Mouse (Mus musculus): Measurements from ENCODE around the gene Arfgap1. TPM values are rescaled to one million over a fixed set of nuclear protein-coding genes. Genes with fewer than 3 reads are reported as not detected.

Gene Arfgap1
- polyA plus RNA-seq, 1 experiment, result 96.5 TPM

GRCm38 (mm10) chr2:180949947-180950346, 17.1 kb upstream of the Arfgap1 start:
- Histone ChIP-seq H3K27ac (ENCODE audit: insufficient read depth, low read length) (no peak overlapping the region), H3K4me1 (ENCODE audit: control insufficient read depth, insufficient read depth, low read length) (no peaks in the 10 kb centered on the region), H3K4me3 (ENCODE audit: insufficient read depth, low read length) (no peak overlapping the region)
- TF ChIP-seq POLR2A (IDR thresholded peaks at IDR 0.05; ENCODE audit: low read depth, low read length) (no peak), CTCF (IDR thresholded peaks at IDR 0.05; ENCODE audit: borderline replicate concordance, insufficient read depth, low read length) (no peak)

DNA sequence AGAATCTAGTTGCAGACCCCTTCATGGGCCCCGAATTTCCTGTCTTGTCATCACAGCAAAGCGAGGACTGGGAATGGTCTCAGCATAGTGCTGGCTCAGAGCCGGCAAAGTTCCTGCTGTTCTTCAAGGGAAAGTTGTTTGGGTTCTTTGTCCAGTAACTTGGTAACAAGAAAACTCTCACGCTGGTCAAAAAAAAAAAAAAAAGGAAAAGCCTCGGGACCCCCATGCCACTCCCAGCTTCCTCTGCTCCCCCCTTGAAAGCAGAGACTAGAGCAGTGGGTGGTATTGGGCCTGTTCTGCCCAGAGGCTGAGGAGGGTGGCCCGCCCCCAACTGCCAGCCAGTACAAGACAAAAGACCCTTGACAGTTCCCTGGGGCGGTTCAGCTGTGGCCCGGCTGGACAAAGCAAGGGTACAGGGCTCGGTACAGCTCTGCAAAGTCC, 14.3 kb upstream of the Arfgap1 start:
- no peak for TF ChIP-seq CTCF (IDR thresholded peaks at IDR 0.05; ENCODE audit: borderline replicate concordance, insufficient read depth, low read length)
- no peak for TF ChIP-seq POLR2A (IDR thresholded peaks at IDR 0.05; ENCODE audit: low read depth, low read length)
- Histone ChIP-seq H3K27ac (ENCODE audit: insufficient read depth, low read length) (no peak overlapping the region), H3K4me3 (ENCODE audit: insufficient read depth, low read length) (no peak overlapping the region), H3K4me1 (ENCODE audit: control insufficient read depth, insufficient read depth, low read length) (no peaks in the 10 kb centered on the region)

GRCm38 (mm10) chr2:180953638-180954037, 13.4 kb upstream of the Arfgap1 start:
- H3K27ac ChIP-seq (ENCODE audit: insufficient read depth, low read length), result no peak overlapping the region
- no peak overlapping the region for H3K4me3 ChIP-seq (ENCODE audit: insufficient read depth, low read length)
- TF ChIP-seq CTCF (IDR thresholded peaks at IDR 0.05; ENCODE audit: borderline replicate concordance, insufficient read depth, low read length) (no peak), POLR2A (IDR thresholded peaks at IDR 0.05; ENCODE audit: low read depth, low read length) (no peak)
- H3K4me1 ChIP-seq (ENCODE audit: control insufficient read depth, insufficient read depth, low read length), result no peaks in the 10 kb centered on the region

DNA sequence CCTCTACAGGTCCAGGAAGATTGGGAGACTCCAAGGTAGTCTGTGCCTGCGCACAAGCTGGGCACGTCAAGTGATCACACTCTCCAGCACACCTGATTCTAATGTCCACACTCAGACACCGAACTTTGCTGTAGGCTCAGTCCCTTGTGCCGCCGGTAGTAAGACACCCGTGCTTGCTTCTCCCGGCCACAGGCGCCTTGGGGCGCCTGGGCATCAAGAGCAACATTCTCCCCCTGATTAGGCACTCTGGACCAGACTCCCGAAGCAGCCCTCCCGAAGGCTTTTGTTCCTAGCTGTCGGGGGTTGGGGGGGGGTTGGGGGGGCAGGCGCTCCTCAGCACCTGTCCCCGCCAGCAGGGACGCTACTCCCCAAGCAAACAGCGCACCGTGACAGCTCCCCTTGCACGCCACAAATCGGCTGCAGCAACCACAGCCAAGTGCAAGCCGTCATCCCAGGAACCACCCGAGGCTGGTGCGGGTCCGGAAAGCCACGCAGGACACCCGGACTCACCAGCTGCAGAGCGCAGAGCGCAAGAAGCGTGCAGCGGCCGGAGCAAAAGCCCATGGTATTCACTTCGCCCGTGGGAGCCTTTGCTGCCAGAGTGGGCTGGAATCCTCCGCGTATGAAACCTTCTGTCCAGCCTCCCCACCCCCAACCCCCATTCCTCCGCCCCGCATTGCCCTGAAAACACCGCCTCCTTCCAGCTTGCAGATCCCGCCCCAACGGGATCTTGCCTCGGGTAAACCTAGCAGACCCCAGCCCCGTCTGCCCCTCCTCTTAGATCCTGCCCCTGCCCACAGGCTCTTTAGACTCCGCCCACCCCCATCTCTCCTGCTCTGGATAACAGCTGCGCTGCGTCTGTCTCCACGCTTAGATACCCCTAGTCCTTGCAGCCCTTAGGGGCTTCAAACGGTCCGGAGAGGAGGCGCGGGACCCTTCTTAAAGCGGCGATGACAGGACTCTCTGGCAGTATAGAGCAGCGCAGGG, 12.7 kb upstream of the Arfgap1 start, which contains the start of gene Nkain4:
Gene Nkain4 (minus strand): TSS at position 639 of the 987 bp plus-strand sequence.
- Histone ChIP-seq H3K4me1 (ENCODE audit: control insufficient read depth, insufficient read depth, low read length) (peaks cover 3% of the 10 kb centered on the region; the same call in 1 of the 2 replicates), H3K4me3 (ENCODE audit: insufficient read depth, low read length) (peak within 1 kb of the TSS; percentile 41), H3K27ac (ENCODE audit: insufficient read depth, low read length) (no peak within 1 kb of the TSS)
- TF ChIP-seq CTCF (IDR thresholded peaks at IDR 0.05; ENCODE audit: borderline replicate concordance, insufficient read depth, low read length) (peak; percentile 26; the same call in 1 of the 2 replicates), POLR2A (IDR thresholded peaks at IDR 0.05; ENCODE audit: low read depth, low read length) (no peak)

- Histone ChIP-seq H3K4me3 (ENCODE audit: insufficient read depth, low read length) (no peak overlapping the region), H3K27ac (ENCODE audit: insufficient read depth, low read length) (peak overlapping the region; percentile 44; the same call in 1 of the 2 replicates), H3K4me1 (ENCODE audit: control insufficient read depth, insufficient read depth, low read length) (peaks cover 12% of the 10 kb centered on the region)
- TF ChIP-seq CTCF (IDR thresholded peaks at IDR 0.05; ENCODE audit: borderline replicate concordance, insufficient read depth, low read length) (no peak), POLR2A (IDR thresholded peaks at IDR 0.05; ENCODE audit: low read depth, low read length) (no peak)
Observed at GRCm38 (mm10) chr2:180959605-180960004, 7.4 kb upstream of the Arfgap1 start.

DNA sequence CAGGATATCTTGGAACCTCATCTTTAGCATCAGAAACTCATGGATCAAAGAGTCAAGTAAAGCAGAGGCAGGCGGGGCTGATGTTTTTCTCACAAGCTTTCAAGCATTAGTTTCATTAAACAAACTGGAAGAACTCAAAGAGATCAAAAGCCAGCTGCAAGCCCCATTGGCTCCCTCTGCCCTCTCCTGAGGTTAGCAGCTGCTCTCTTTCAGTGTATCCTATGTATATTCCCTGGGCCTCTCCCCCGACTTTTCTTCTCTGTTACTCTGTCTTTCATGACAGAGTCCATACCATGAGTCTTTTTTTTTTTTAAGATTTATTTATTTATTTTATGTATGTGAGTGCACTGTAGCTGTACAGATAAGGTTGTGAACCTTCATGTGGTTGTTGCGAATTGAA, 6.8 kb upstream of the Arfgap1 start:
- TF ChIP-seq CTCF (IDR thresholded peaks at IDR 0.05; ENCODE audit: borderline replicate concordance, insufficient read depth, low read length) (no peak), POLR2A (IDR thresholded peaks at IDR 0.05; ENCODE audit: low read depth, low read length) (no peak)
- H3K4me3 ChIP-seq (ENCODE audit: insufficient read depth, low read length), result no peak overlapping the region
- H3K4me1 ChIP-seq (ENCODE audit: control insufficient read depth, insufficient read depth, low read length), result peaks cover 12% of the 10 kb centered on the region
- H3K27ac ChIP-seq (ENCODE audit: insufficient read depth, low read length), result no peak overlapping the region

DNA sequence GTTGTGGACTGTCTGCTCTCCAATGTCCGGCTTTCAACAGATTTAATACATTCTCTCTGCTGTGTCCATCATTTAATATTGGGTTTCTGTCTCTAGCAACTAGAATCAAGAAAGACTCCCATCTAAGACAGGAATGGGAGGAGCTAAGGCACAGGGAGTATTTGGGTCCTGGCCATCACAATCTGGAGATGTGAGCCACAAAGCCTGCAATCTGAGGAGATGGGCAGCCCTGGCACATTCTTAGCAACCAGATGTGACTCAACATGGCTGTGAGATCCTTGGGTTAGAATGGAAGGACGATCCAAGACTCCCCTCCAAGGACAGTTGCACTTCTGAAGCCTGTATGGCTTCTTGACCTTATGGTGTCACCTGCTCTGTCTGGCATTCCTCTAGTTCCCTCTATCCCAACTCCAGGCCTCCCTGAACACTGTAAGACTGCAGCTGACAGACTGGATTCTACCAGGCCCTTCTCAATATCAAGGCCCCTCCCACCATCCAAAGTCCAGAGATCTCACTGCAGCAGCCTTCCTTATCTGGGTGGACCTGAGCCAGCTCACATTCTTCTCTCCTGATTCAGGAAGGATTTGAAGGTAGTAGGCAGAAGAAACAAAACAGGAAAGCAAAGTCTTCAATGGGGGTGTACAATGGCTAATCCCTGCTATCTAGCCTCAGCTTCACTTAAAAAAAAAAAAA, 4.3 kb upstream of the Arfgap1 start:
- Histone ChIP-seq H3K4me3 (ENCODE audit: insufficient read depth, low read length) (no peak overlapping the region), H3K4me1 (ENCODE audit: control insufficient read depth, insufficient read depth, low read length) (peaks cover 12% of the 10 kb centered on the region), H3K27ac (ENCODE audit: insufficient read depth, low read length) (no peak overlapping the region)
- TF ChIP-seq POLR2A (IDR thresholded peaks at IDR 0.05; ENCODE audit: low read depth, low read length) (no peak), CTCF (IDR thresholded peaks at IDR 0.05; ENCODE audit: borderline replicate concordance, insufficient read depth, low read length) (no peak)

DNA sequence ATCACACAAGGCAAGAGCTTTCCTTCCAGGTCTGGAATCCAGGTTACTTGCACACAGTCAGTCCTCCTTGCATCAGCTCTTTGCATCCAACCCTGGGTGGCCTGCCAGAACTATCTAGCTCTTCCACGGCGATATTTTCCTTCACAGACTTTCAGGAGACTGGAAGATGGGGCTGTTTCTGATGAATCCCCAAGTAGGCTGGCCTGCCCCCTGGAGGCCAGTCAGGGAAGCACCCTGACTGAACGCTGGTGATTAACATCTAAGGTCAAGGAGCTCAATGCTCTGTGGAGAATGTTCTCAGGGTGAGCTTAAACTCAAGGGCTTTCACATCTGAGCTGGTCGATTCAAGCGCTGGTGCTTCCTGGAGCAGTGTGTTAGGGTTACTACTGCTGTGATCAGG, 3.1 kb upstream of the Arfgap1 start:
- Histone ChIP-seq H3K4me3 (ENCODE audit: insufficient read depth, low read length) (no peak overlapping the region), H3K27ac (ENCODE audit: insufficient read depth, low read length) (no peak overlapping the region), H3K4me1 (ENCODE audit: control insufficient read depth, insufficient read depth, low read length) (peaks cover 12% of the 10 kb centered on the region)
- TF ChIP-seq CTCF (IDR thresholded peaks at IDR 0.05; ENCODE audit: borderline replicate concordance, insufficient read depth, low read length) (peak; percentile 65; the same call in 1 of the 2 replicates), POLR2A (IDR thresholded peaks at IDR 0.05; ENCODE audit: low read depth, low read length) (no peak)

- peak overlapping the region; percentile 87 for H3K27ac ChIP-seq (ENCODE audit: insufficient read depth, low read length)
Observed at GRCm38 (mm10) chr2:180966092-180966882, 738 bp upstream of the Arfgap1 start.

More at GRCm38 (mm10) chr2:180966092-180966882, 738 bp upstream of the Arfgap1 start:
- H3K4me3 ChIP-seq (ENCODE audit: insufficient read depth, low read length), result peak overlapping the region; percentile 100
- H3K4me1 ChIP-seq (ENCODE audit: control insufficient read depth, insufficient read depth, low read length), result peaks cover 11% of the 10 kb centered on the region
- no peak for TF ChIP-seq CTCF (IDR thresholded peaks at IDR 0.05; ENCODE audit: borderline replicate concordance, insufficient read depth, low read length)
